Mouse (Mus musculus) intestine, postnatal 0 days (tissue): ENCODE measurements around the gene Fbxo30. TPM values are rescaled to one million over a fixed set of nuclear protein-coding genes. Genes with fewer than 3 reads are reported as not detected.
"Not testable (repeated sequence)": the region's sequence is repeated elsewhere in the genome, so short reads cannot be mapped to it uniquely, and the experiment has no call there.

Experiments
- ATAC-seq: fragments of 200-750 bp; cut with Nextera tagmentation; 2 replicates; pipeline ENCODE4 v1.8.0; 2017; ENCODE audit warnings: mild to moderate bottlenecking, moderate TSS enrichment, moderate library complexity
- H3K27ac ChIP-seq: fragments of 300-500 bp; sonication (generic); 2 replicates; pipeline ENCODE4 v1.5.1; 2014; ENCODE audit warnings: mild to moderate bottlenecking, low read depth, low read length, moderate library complexity
- H3K27me3 ChIP-seq: fragments of 300-500 bp; sonication (generic); replicated peaks from 2 replicates; pipeline ENCODE4 v1.6.1; 2014; ENCODE audit warnings: low read length, mixed read lengths; ENCODE audit not compliant: control insufficient read depth, insufficient read depth
- H3K36me3 ChIP-seq: fragments of 300-500 bp; sonication (generic); 2 replicates; pipeline ENCODE4 v1.6.1; 2014; ENCODE audit warnings: mild to moderate bottlenecking, moderate library complexity; ENCODE audit not compliant: control insufficient read depth, insufficient read depth
- H3K4me1 ChIP-seq: fragments of 300-500 bp; sonication (generic); replicated peaks from 2 replicates; pipeline ENCODE4 v1.6.1; 2014; ENCODE audit warnings: antibody characterized with exemption, low read length, mixed read lengths; ENCODE audit not compliant: control insufficient read depth, insufficient read depth
- H3K4me2 ChIP-seq: fragments of 300-500 bp; sonication (generic); replicated peaks from 2 replicates; pipeline ENCODE4 v1.6.1; 2014; ENCODE audit warnings: low read depth, mild to moderate bottlenecking, moderate library complexity
- H3K4me3 ChIP-seq: fragments of 300-500 bp; sonication (generic); 2 replicates; pipeline ENCODE4 v1.5.1; 2014; ENCODE audit warnings: low read depth, low read length
- H3K9ac ChIP-seq: fragments of 300-500 bp; sonication (generic); 2 replicates; pipeline ENCODE4 v1.6.1; 2014; ENCODE audit warnings: mild to moderate bottlenecking, low read depth, low read length
- H3K9me3 ChIP-seq: fragments of 300-500 bp; sonication (generic); 2 replicates; pipeline ENCODE4 v1.6.1; 2016; ENCODE audit warnings: mixed run types; ENCODE audit not compliant: control insufficient read depth
- CTCF ChIP-seq: sonication (generic); IDR thresholded peaks from 2 replicates; pipeline ENCODE4 v1.5.1; 2016; ENCODE audit warnings: low read depth, mild to moderate bottlenecking, control low read depth, antibody characterized with exemption, moderate library complexity
- WGBS: fragments of 180-500 bp; shearing (Covaris S2); extraction: QIAGEN DNeasy Blood & Tissue Kit; methylation state at CpG from one replicate; pipeline ENCODE4 v1.1.7; 2014; 5-methylcytosine and 5-hydroxymethylcytosine counted together
- polyA plus RNA-seq: library from polyadenylated mRNA; unstranded; fragments of >200 nt; fragmentation: Nextera tagmentation; extraction: Ambion mirVana; gene quantifications from 2 replicates; pipeline ENCODE4 v1.2.1, GENCODE M21; 2015

The Fbxo30 gene
- polyA plus RNA-seq, 1 experiment from 2014 or later, result 8.7 TPM

GRCm38 (mm10) chr10:11260119-11260518 lies 21.0 kb upstream of the Fbxo30 start:
- no peak for ATAC-seq
- Histone ChIP-seq H3K4me1 (no peaks in the 10 kb centered on the region), H3K27me3 (no peaks in the 10 kb centered on the region)

DNA sequence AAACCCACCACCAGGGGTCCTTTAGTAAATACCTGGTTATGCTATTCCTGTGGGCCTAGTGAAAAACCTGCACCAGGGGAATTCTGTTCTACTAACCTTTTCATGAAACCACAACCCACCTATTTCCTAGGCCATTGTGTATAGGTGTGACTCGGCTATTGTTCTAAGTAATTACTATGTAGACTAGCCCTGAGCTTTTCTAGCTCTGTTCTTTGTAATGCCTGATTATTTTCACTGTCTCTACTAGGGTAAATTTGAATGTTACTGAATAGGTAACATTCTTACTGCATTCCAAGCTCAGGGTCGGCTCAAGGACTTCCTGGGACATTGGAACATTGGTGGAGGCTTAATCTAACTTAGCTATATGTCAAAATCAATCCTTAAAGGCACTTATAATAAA lies 18.8 kb upstream of the Fbxo30 start:
- not testable (repeated sequence) for H3K36me3 ChIP-seq, H3K27me3 ChIP-seq, H3K27ac ChIP-seq, H3K4me1 ChIP-seq, H3K4me2 ChIP-seq, ATAC-seq, H3K9ac ChIP-seq, H3K4me3 ChIP-seq, H3K9me3 ChIP-seq
- WGBS, result 83% methylated on average over 2 of the region's 2 CpGs

More at GRCm38 (mm10) chr10:11260119-11260518, 21.0 kb upstream of the Fbxo30 start:
- no peak for TF ChIP-seq CTCF
- Histone ChIP-seq H3K9me3 (no peaks in the 10 kb centered on the region), H3K9ac (no peak overlapping the region), H3K27ac (no peak overlapping the region), H3K4me2 (no peak overlapping the region), H3K4me3 (no peak overlapping the region), H3K36me3 (no peaks in the 10 kb centered on the region)

DNA sequence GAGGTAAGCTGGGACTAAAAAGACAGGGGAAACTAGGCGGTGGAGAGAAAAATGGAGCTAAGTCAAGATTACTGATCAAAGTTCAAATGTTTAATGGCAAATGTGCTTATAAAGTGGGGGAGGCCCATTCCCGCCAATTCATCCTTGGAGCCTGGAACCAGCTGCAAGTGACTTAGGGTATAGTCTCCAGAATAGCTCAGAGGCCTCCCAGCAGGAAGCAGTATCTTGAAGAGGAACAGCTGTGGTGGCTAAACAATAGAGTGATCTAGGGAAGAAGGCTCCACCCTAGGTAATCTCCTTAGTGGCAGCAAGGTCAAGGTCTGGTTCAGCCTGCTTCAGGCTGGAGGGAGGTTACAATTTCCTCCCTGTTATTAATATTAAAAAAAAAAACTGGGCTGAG lies 17.3 kb upstream of the Fbxo30 start:
- not testable (repeated sequence) for H3K27ac ChIP-seq, H3K36me3 ChIP-seq, H3K4me2 ChIP-seq, H3K9ac ChIP-seq, H3K4me1 ChIP-seq, H3K4me3 ChIP-seq, H3K9me3 ChIP-seq, H3K27me3 ChIP-seq
- 60% methylated on average over 2 of the region's 2 CpGs for WGBS
- ATAC-seq, result peak; percentile 56

DNA sequence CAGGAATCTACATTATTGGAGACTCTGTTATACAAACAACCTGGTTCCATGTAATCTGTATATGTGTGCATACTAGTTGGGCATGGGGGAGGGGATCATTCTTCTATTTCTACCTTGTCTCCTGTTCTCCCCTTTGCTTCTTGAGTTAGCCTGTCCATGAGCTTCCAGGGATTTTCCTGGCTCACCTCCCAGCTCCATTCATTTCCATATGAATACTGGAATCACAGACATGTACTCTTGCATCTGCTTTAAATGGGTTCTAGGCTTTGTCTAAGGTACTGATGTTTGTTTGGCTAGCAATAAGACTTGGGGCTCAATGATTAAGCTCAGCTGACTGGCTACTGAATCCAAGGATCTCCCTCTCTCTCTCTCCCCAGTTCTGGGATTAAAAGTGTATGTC lies 12.0 kb upstream of the Fbxo30 start:
- H3K27ac ChIP-seq, result no peak overlapping the region
- no peak for ATAC-seq

DNA sequence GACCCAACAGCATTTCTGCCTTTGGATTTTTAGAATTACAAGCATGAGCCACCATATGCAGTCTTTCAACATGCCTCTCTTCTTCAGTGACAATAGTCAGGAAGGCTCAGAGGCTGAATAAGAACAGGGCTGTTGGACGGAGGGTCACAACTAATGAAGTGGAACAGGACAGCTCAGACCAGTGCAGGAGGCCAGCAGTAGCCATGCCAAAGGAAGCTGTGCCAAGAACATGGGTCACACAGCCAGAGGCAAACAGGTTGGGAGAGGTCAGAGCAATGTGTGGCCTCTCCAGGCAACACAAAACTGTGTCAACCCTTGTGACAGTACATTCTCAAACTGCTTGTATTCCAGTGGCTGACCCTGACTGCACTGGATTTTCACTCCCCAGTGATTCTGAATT lies 6.7 kb upstream of the Fbxo30 start:
- Histone ChIP-seq H3K4me2 (no peak overlapping the region), H3K9ac (no peak overlapping the region), H3K27ac (no peak overlapping the region), H3K4me3 (no peak overlapping the region), H3K4me1 (no peaks in the 10 kb centered on the region), H3K27me3 (no peaks in the 10 kb centered on the region), H3K9me3 (no peaks in the 10 kb centered on the region), H3K36me3 (no peaks in the 10 kb centered on the region)
- TF ChIP-seq CTCF, result no peak
- WGBS, result 88% methylated on average over 1 of the region's 1 CpGs
- no peak for ATAC-seq

More for the DNA sequence above, 12.0 kb upstream of the Fbxo30 start:
- Histone ChIP-seq H3K4me2 (no peak overlapping the region), H3K9ac (no peak overlapping the region), H3K27me3 (no peaks in the 10 kb centered on the region), H3K9me3 (no peaks in the 10 kb centered on the region), H3K36me3 (no peaks in the 10 kb centered on the region), H3K4me3 (no peak overlapping the region), H3K4me1 (no peaks in the 10 kb centered on the region)
- no peak for TF ChIP-seq CTCF

DNA sequence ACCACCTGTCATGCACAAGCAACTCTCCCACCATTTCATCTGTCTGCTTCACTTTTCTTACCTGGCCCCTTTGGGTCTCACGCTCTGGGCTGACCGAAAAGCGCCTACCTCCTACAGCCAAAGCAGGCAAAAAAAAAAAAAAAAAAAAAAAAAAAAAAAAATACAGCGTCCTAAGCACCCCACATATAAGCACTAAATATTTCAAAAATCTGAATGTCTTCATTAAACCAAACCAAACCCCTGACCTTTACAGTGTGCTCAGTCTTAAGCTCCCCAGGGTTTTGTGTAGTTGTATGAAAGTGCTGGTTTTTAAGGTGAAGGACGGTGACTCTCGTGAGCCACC lies 924 bp upstream of the Fbxo30 start:
- H3K9me3 ChIP-seq, result no peaks in the 10 kb centered on the region
- H3K4me1 ChIP-seq, result no peaks in the 10 kb centered on the region
- WGBS, result 4% methylated on average over 6 of the region's 6 CpGs
- peak overlapping the region; percentile 81 for H3K4me3 ChIP-seq
- H3K4me2 ChIP-seq, result peak overlapping the region; percentile 97
- no peak for TF ChIP-seq CTCF
- no peaks in the 10 kb centered on the region for H3K27me3 ChIP-seq
- H3K9ac ChIP-seq, result peak overlapping the region; percentile 93
- ATAC-seq, result no peak
- no peaks in the 10 kb centered on the region for H3K36me3 ChIP-seq
- H3K27ac ChIP-seq, result peak overlapping the region; percentile 99
